Mouse (Mus musculus) right cerebral cortex, adult 18-20 months (tissue): ENCODE measurements at regions not wholly inside any gene's neighbourhood (a gene's known extent, or its start where the extent isn't known, plus 50 kb on each side); places are given as distances from the start of the nearest gene placed in this dataset.
A peak's percentile ranks its signal among the peaks of the same experiment; 100 is the strongest.

Experiments
- DNase-seq: peaks from one replicate; pipeline ENCODE4 v3.0.0; 2022; ENCODE audit warnings: mixed read lengths

- no peak for DNase-seq
Measured at GRCm38 (mm10) chr1:179906115-179906514, 54.2 kb upstream of the Cdc42bpa start.

DNA sequence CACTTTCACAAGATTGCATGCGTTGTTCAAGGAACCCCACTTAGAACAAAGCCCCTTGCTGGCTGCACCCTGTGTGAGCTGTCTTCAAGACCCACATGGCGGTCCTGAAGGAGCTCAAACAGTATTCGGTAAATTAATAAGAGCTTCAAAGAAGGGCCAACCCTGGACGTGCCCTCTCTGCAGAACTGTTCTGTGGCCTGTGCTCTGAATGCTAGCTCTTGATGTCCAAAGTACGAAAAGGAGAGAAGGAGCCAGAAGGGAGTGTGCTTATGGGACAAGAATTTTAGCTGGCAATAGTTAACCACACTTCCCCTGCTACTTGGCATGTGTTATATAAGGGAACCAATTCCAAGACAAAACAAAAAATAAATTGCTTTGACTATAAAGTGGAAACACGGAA, 67.6 kb upstream of the Cdc42bpa start:
- no peak for DNase-seq

- DNase-seq, result no peak
Measured at GRCm38 (mm10) chr1:179887921-179888320, 72.4 kb upstream of the Cdc42bpa start.

- DNase-seq, result no peak
Measured at GRCm38 (mm10) chr1:179881222-179881621, 77.7 kb upstream of the Ahctf1 start.

GRCm38 (mm10) chr1:179877893-179878292, 74.4 kb upstream of the Ahctf1 start:
- DNase-seq, result no peak

- no peak for DNase-seq
Measured at GRCm38 (mm10) chr1:179873772-179874555, 70.5 kb upstream of the Ahctf1 start.

DNA sequence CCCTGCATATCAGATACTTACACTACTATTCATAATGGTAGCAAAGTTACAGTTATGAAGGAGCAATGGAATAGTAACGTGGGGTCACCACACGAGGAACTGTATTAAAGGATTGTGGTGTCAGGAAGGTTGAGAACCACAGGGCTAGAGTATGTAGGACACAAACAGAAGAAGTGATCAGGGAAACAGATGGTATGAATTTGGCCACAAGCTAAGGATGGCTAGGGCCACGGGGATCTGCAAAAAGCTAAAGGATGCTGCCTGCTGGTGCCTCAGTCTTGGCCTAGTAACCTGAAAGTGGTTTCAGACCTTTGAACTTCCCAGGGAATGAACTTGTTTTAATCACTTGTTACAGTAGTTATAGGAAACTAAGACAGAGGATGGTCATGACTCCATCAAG, 68.5 kb upstream of the Ahctf1 start:
- no peak for DNase-seq

DNA sequence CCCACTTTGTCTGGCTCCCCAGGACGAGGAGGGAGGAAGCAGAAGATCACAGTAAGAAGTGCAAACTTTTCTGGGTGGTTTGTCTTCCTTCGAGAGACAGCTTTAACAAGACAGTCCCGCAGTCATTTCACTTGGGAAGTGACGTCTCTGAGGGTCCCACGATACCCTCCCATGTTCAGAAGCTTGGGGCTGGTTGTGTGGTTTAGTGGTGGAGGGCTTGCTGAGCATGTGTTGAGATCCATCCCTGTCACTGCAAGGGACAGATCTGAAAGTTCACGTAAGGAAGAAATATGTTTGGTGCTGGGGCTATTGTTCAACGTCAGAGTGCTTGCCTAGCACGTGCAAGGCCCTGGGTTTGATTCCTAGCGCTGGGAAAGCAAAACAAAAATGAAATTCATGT, 65.2 kb upstream of the Ahctf1 start:
- no peak for DNase-seq

- no peak for DNase-seq
Measured at GRCm38 (mm10) chr1:179867493-179867892, 64.0 kb upstream of the Ahctf1 start.

- DNase-seq, result no peak
Measured at GRCm38 (mm10) chr1:179866056-179866772, 62.7 kb upstream of the Ahctf1 start.

DNA sequence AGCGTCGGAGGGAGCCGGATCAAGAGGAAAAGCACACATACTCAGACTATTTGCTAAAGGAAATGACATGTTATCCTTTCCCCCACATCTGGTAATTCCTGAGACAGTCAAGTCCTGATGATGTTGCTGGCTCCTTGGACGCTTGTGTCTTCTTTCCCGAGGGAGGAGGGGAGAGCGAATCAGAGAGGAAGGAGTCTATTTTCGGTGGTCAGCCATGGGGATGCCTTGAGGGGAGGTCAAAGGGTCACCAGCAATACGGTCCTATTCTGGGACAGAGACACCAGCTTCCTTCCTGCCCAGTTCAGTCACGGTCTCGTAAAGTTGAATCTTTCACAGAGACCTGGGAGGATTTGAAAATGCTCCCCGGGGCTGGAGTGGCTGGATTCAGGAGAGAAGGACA, 62.1 kb upstream of the Ahctf1 start:
- DNase-seq, result no peak

- DNase-seq, result no peak
Measured at GRCm38 (mm10) chr1:179864537-179865226, 61.2 kb upstream of the Ahctf1 start.

DNA sequence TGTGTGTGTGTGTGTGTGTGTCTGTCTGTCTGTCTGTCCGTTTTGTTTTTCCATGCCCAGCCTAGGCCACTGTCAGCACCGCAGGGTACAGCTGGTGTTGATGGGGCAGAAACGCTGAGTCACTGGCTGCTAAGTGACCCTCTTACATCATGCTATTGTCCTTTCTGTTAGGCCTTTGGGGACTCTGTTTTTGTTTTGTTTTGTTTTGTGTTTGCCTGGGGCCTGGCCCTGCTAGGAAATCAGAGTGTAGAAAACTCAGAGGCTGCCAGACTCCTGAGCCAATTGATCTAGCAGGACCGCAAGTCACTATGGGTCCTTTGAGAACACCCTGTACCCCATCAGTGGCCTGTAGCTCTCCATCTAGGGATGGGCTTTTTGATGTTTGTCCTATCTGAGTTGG, 59.9 kb upstream of the Ahctf1 start:
- DNase-seq, result peak; percentile 40

DNA sequence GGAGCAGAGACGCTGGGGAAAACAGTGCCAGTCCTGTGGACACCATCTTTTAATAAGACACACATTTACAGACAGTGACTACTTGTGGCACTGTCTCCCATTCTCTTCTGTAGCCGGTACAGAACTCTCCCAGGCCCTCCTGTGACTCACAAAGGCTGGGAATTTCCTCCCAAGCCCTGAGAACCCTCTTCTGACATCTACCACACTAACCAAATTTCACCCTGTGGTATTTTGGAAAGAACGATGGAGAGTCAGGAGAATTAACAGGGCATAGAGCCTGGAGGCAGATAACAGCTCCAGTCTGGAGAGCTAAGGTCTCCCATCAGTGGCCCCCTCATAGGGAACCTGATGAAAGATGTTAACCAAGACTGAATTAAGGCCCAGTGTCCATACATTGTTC, 59.5 kb upstream of the Ahctf1 start:
- DNase-seq, result no peak

DNA sequence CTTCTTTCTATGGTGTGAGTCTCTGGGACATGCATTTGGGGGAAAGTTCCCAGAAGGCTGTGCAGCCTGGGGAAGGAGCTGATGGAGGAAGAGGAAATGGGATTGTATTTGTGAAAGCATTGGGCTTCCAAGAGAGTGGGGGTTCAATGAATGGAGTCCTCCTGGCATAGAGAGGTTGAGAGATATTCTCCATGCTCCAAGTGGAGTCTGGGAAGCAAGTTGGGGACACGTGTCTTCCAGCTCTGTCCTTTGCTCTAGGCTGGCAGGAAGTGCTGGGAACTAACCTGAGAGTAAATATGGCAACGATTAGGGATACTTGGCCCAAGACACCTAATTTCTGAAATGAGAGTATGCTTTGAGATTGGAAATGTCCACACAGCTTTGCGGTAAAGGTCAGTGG, 58.3 kb upstream of the Ahctf1 start:
- DNase-seq, result no peak

GRCm38 (mm10) chr1:179859552-179859902, 56.0 kb upstream of the Ahctf1 start:
- DNase-seq, result no peak

- DNase-seq, result peak; percentile 23
Measured at GRCm38 (mm10) chr1:179858780-179859551, 55.5 kb upstream of the Ahctf1 start.

GRCm38 (mm10) chr1:179854288-179854965, 50.9 kb upstream of the Ahctf1 start:
- peak; percentile 73 for DNase-seq
